Mouse (Mus musculus) small intestine, adult 2 months (tissue): ENCODE data around the gene Apba2.

Experiments
- CTCF ChIP-seq: fragments of 200-500 bp; IDR thresholded peaks from 2 replicates; pipeline ENCODE4 v1.5.1; 2012; ENCODE audit warnings: low read depth, mild to moderate bottlenecking, control low read depth, inconsistent platforms, low read length, moderate library complexity, mixed read lengths; ENCODE audit not compliant: insufficient replicate concordance, insufficient read length; ENCODE audit errors: extremely low read depth
- POLR2A ChIP-seq: fragments of 200-500 bp; IDR thresholded peaks from 2 replicates; pipeline ENCODE4 v1.6.1; 2012; ENCODE audit warnings: low read depth, mild to moderate bottlenecking, control low read depth, inconsistent platforms, low read length, moderate library complexity

DNA sequence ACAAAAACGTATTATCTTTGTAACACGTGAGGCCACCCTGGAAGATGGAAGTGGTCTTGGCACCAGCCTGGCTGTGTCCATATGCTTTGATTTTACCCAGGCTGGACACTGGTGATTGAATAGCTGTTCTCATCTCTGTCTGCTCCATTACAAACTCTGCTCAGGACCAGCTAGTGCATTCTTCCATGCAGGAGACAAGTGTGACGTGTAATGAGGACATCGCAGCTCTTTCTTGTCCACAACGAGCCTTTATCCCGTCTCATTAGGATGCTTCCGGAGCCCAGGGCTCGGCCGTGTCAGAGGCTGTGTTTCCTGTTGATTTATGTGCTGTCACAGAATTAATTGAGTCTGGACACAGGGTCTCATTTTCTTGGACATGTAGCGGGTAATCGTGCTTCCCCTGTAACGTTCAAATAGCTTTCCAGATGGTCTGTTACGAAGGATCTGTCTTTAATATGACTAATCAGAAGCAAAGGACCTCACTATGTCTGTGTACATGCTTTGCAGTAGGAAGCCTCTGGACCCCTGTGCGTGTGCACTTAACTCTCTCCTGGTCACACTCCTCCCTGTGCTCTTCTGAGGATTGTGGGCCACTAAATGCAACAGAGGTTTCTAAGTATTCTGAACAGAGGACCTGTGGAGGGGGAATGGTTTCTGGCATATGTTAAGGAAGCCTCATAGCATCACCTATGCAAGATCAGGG lies 186.8 kb downstream of the Apba2 start:
- TF ChIP-seq CTCF (no peak), POLR2A (no peak)
